Mouse (Mus musculus): ENCODE results near the gene Pabpc4.
"Not testable (repeated sequence)": the region's sequence is repeated elsewhere in the genome, so short reads cannot be mapped to it uniquely, and the experiment has no call there.

The Pabpc4 gene

DNA sequence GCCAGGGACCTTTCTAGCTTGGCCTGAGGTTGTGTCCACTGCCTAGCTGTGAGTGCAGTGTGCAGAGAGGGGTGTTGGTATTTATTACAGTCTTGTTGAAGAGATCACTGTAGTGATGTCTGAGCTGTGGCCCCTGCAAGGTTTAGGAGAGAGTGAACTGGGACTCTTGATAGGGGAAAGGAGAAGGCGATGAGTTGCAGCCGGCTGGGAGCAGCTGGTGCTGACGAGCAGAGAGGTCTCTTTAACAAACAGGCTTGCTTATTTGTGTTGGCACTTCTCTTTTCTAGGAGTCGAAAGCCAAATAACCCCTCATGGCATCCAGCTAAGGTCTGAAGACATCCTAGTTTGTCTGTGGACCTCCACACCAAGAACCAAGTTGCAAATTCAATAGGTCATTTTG, 36.1 kb downstream of the Pabpc4 start:
- DNase-seq: no peak

DNA sequence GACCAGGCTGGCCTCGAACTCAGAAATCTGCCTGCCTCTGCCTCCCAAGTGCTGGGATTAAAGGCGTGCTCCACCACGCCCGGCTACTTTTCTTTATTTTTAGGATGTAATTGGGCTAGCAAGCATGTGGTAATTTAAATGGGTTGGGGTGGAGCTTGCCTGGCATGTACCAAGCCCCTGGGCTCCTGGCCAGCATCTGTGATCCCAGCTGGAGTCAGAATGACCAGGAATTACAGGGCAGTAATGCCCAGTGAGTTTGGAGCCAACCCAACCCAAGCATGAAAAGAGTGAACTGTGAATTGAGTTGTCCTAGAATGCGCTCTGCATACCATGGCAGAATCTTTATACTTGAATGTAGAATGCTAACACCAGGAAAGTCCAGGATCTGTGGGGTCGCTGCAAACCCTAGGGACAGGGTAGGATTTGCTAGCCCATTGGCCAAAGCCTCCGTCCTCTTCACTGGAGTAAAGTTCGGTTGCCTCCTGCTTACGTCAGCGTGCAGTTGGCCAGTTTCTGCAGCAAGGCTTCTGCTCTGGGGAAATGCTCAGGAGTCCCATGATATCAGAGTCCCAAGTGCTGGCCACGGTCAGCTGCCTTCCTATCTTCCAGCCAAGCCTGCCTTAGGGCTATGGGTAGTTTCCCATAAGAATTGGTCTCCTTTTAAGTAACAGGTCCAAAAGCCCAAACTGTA, 37.0 kb downstream of the Pabpc4 start:
- DNase-seq: peak; percentile 84 to 89

DNA sequence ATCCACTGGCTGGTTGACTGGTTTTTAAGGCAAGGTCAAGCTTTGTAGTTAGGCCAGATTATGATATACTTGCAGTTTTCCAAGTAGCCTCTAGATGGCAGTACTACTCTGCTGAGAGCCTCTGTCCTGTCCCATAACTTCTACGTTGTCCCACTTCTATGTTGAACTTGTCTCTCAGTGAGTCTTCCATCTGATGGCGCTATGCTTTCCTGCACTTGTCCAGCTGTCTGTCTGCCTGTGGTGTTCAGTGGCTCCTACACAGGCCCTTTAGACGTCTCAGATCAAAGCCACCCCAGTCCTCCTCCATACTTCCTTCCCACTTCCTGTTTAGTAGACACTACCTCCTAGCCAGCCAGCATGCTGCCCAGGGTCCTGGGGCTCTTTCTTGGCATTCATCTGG, 43.6 kb downstream of the Pabpc4 start:
- peak; percentile 55 to 75 for DNase-seq

DNA sequence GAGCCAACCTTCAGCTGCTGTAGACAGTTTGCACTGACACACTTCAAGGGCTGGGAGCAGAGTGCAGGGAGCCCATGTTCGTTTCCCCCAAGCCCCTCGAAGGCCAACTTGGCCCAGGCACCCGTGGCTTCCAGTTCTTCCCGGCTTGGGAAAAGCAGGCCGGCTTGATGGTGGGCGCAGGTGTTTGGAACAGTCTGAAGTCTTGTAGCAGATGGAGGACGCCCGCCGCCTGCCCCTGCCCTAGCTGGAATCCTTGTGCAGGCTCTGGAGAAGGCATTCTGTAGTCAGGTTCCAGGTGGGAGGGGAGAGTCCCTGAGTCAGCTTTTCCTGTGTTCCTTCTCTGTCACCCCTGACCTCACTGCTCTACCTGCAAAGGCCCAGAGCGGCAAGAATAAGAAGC, 44.8 kb downstream of the Pabpc4 start:
- DNase-seq: peak; percentile 74 to 88

GRCm38 (mm10) chr4:123308292-123308691, 46.1 kb downstream of the Pabpc4 start:
- no peak for DNase-seq

GRCm38 (mm10) chr4:123311845-123312244, 49.7 kb downstream of the Pabpc4 start:
- DNase-seq: no peak

- DNase-seq: no peak
These were observed 50.9 kb downstream of the Pabpc4 start for GRCm38 (mm10) chr4:123313010-123313409.

GRCm38 (mm10) chr4:123314497-123314896, 52.3 kb downstream of the Pabpc4 start:
- DNase-seq: no peak

DNA sequence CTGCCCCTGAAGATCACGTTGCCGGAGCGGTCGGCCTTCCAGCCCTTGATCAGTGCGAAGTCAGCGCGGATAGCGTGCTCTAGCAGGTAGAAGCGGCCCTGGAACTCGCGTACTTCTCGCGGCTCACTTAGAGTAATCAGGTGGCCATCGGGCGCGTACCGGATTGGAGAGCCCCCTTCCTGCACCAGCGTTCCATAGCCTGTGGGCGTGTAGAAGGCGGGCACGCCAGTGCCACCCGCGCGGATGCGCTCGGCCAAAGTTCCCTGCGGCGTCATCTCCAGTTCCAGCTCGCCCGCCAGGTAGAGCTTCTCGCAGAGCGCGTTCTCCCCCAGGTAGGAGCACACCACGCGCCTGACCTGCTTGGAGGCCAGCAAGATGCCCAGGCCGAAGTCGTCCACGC, 60.8 kb downstream of the Pabpc4 start:
- peak in 1 of 2 experiments; percentile 28 for DNase-seq

GRCm38 (mm10) chr4:123323534-123323933, 61.4 kb downstream of the Pabpc4 start, which contains the start of gene Oxct2a:
Gene Oxct2a, minus strand, starts transcription at chr4:123323634.
- DNase-seq: peak in 1 of 2 experiments; percentile 18

DNA sequence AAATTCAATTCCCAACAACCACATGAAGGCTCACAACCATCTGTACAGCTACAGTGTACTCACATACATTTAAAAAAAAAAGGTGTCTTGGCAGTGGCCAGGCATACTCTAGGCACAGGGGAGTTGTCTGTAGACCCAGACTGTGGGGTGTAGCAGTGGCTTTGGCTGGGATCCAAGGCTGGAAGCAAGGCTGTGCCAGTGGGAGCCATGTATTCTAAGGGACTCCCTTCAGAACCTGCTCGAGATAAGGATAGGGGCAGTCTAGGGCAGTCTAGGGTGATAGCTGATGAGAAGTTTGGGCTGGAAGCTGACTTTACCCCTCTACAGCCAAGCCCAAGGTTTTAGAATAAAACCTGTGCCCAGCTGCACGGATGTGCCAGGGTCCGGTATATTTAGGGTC, 63.9 kb downstream of the Pabpc4 start:
- DNase-seq: peak; percentile 34 to 37

- no peak for DNase-seq
These were observed 65.5 kb downstream of the Pabpc4 start for GRCm38 (mm10) chr4:123327630-123328029.

GRCm38 (mm10) chr4:123328946-123329345, 66.8 kb downstream of the Pabpc4 start:
- DNase-seq: peak; percentile 68 to 73

- no peak for DNase-seq
These were observed 69.2 kb downstream of the Pabpc4 start for GRCm38 (mm10) chr4:123331326-123331725.

DNA sequence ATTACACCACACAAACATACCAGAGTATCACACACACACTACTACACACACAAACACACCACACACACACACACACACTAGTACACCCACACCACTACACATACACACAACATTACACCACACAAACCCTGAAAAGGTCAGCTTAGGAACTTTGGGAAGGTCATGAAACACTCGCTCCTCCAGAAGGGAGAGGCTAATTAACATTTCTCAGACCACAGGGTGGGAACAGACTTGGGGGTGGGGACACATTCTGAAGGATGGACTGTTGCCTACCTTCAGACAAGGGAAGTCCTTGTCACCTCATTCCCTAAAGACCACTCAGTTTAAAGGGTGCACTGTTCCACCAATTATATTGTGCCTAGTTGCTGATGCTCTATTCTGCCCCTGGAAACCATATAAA, 69.8 kb downstream of the Pabpc4 start:
- DNase-seq: not testable (repeated sequence)

DNA sequence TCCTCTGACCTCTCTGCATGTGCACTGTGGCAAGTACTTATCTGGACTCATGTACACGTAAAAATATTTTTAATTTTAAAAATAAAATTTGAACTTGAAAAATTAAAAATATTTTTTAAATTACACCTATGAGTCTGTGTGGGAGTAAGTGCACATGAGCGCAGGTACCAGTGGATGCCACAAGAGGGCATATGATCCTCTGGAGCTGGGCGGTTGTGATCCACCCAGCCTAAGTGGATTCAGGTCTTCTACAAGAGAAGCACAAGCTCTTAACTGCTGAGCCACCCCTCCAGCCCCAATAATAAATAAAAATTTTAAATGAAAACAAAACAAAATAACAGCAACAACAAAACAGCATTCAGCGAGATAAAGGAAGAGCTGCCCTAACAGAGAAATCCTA, 71.0 kb downstream of the Pabpc4 start:
- DNase-seq: no peak

- DNase-seq: peak in 1 of 2 experiments; percentile 21
These were observed 72.0 kb downstream of the Pabpc4 start for GRCm38 (mm10) chr4:123334177-123334576.

DNA sequence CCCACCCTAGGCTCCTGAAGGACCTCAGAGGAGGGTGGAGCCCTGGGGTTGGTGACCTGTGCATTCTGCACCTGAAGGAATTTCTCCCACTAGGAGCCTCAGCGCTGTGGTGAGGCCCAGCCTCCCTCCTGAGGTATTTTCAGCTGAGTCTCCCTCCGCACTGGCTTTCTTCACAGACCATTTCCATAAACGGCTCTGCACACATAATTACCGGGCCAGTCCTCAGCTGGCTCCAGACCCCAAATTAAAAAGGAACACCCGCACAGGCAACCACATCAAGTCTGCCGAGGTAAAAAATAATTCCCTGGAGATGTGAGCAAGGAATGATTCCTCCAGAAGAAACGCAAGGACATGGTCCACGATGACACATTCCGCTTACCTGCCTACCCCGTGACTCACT, 73.1 kb downstream of the Pabpc4 start:
- DNase-seq: not testable (repeated sequence)

- no peak for DNase-seq
These were observed 73.8 kb downstream of the Pabpc4 start for GRCm38 (mm10) chr4:123335796-123336585.

DNA sequence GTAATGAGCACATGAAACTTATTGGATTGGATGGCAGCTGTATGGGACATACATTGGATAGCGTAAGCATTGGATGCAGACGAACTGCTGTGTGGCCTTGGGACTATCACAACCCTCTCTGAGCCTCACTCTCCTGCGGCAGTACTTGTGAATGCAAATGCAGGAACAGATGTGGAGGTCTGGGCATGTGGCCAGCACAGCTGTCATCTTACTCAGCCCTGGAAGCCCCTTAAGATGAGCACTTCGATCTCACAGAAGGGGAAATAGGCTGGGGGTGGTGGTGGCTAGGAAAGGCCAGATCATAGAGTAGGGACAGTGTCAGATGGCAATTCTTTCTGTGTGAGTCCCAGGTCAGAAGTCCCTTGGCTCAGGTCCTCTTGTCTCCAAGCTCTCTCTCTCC, 75.5 kb downstream of the Pabpc4 start:
- peak in 1 of 2 experiments; percentile 26 for DNase-seq

DNA sequence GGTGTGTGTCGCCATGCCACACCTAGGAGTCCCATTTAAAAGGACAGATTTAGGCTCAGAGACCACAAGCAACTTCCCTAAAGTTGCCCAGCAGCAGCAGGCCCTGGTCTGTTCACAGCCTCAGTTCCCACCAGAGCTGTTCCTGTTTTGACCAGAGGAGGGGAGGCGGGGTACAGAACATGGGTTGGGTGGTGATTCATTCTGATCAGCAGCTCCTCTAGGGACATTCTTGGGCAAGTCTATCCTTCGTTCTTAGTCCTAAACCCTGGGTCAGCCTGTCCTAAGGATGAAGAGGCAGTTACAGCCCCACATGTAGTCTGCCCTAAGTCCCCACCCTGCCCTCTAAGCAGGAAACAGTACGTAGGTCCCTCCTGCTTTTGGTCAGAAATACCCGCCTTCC, 78.1 kb downstream of the Pabpc4 start:
- no peak for DNase-seq

DNA sequence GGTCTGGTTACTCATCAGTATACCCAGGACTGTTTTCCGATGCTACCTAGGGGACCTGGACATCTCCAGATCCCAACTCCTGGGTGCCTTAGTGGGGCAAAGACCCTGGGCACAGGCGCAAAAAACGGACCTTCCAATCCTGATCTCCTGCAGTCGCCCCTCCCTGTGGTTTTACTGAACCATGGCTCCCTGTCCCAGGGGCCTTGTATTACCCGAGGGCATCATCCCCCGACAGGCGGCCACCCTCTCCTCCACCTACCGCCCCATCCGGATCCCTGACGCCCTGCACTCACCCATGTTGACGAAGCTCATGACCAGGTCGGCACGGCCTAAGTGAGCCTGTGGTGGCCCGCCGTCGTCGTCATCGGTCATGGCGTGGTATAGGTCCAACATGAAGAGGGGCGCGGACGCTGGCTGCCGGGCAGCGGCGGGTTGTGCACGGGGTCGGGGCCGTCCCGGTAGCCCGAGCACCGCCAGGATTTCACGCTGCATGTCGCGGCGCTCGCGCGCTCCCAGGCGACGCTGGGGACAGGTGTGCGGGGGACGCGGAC, 80.0 kb downstream of the Pabpc4 start:
- peak; percentile 20 to 28 for DNase-seq

- peak; percentile 81 to 82 for DNase-seq
These were observed 80.7 kb downstream of the Pabpc4 start, which contains the start of gene Bmp8a for GRCm38 (mm10) chr4:123342642-123343470. Gene Bmp8a, minus strand, starts transcription at chr4:123343252.

Measured in cerebellum, postnatal 10 days (tissue).